Mouse (Mus musculus): ENCODE measurements around the gene Ppm1m. TPM values are rescaled to one million over a fixed set of nuclear protein-coding genes. Genes with fewer than 3 reads are reported as not detected.

The Ppm1m gene
- polyA plus RNA-seq (2014; fragmentation: Nextera tagmentation; extraction: Ambion mirVana), result 30.3 and 33.4 TPM in 2 replicates

GRCm38 (mm10) chr9:106199535-106200272 is at the start of gene Ppm1m:
Ppm1m (minus strand) TSS chr9:106199746.
- Histone ChIP-seq H3K36me3 (ENCODE audit: control insufficient read depth, insufficient read depth, low read length) (no peaks in the 10 kb centered on the region), H3K4me1 (ENCODE audit: control insufficient read depth, insufficient read depth, low read length) (peaks cover 13% of the 10 kb centered on the region)
- DNase-seq (ENCODE audit: low spot score), result no peak

GRCm38 (mm10) chr9:106242813-106243488 is 43.4 kb upstream of the Ppm1m start:
- H3K4me3 ChIP-seq (ENCODE audit: low read depth, low read length), result no peak overlapping the region
- ATAC-seq (ENCODE audit: insufficient read depth, low FRiP score, low TSS enrichment) (no peak), DNase-seq (ENCODE audit: low spot score) (no peak)
- peaks cover 12% of the 10 kb centered on the region for H3K36me3 ChIP-seq (ENCODE audit: control insufficient read depth, insufficient read depth, low read length)
- no peaks in the 10 kb centered on the region for H3K9me3 ChIP-seq (ENCODE audit: control insufficient read depth, low read length)
- no peak overlapping the region for H3K9ac ChIP-seq (ENCODE audit: low read length)
- H3K4me2 ChIP-seq (ENCODE audit: low read depth), result no peak overlapping the region
- no peaks in the 10 kb centered on the region for H3K27me3 ChIP-seq (ENCODE audit: control insufficient read depth, insufficient read depth, low read length)
- no peak overlapping the region for H3K27ac ChIP-seq (ENCODE audit: low read depth, low read length)
- peaks cover 7% of the 10 kb centered on the region; the same call in 1 of the 2 replicates for H3K4me1 ChIP-seq (ENCODE audit: control insufficient read depth, insufficient read depth, low read length)
- WGBS, result 79% methylated on average over 19 of the region's 19 CpGs

More at GRCm38 (mm10) chr9:106199535-106200272, at the start of gene Ppm1m:
- H3K27me3 ChIP-seq (ENCODE audit: control insufficient read depth, insufficient read depth, low read length), result no peaks in the 10 kb centered on the region
- H3K4me2 ChIP-seq (ENCODE audit: low read depth), result peak within 1 kb of the TSS; percentile 64
- ATAC-seq (ENCODE audit: insufficient read depth, low FRiP score, low TSS enrichment), result peak; percentile 3; the same call in 1 of the 2 replicates
- H3K9me3 ChIP-seq (ENCODE audit: control insufficient read depth, low read length), result no peaks in the 10 kb centered on the region
- 40% methylated on average over 18 of the region's 18 CpGs for WGBS
- H3K9ac ChIP-seq (ENCODE audit: low read length), result peak within 1 kb of the TSS; percentile 73
- H3K27ac ChIP-seq (ENCODE audit: low read depth, low read length), result no peak within 1 kb of the TSS
- H3K4me3 ChIP-seq (ENCODE audit: low read depth, low read length), result peak within 1 kb of the TSS; percentile 65

GRCm38 (mm10) chr9:106241541-106242164 is 42.1 kb upstream of the Ppm1m start:
- no peak for DNase-seq (ENCODE audit: low spot score)
- no peaks in the 10 kb centered on the region for H3K9me3 ChIP-seq (ENCODE audit: control insufficient read depth, low read length)

GRCm38 (mm10) chr9:106237878-106238277 is 38.3 kb upstream of the Ppm1m start:
- DNase-seq (ENCODE audit: low spot score) (no peak), ATAC-seq (ENCODE audit: insufficient read depth, low FRiP score, low TSS enrichment) (no peak)
- no peak overlapping the region for H3K9ac ChIP-seq (ENCODE audit: low read length)
- 94% methylated on average over 10 of the region's 10 CpGs for WGBS
- no peak overlapping the region for H3K4me2 ChIP-seq (ENCODE audit: low read depth)
- H3K9me3 ChIP-seq (ENCODE audit: control insufficient read depth, low read length), result no peaks in the 10 kb centered on the region
- no peaks in the 10 kb centered on the region for H3K27me3 ChIP-seq (ENCODE audit: control insufficient read depth, insufficient read depth, low read length)
- no peaks in the 10 kb centered on the region for H3K4me1 ChIP-seq (ENCODE audit: control insufficient read depth, insufficient read depth, low read length)
- H3K4me3 ChIP-seq (ENCODE audit: low read depth, low read length), result no peak overlapping the region
- no peak overlapping the region for H3K27ac ChIP-seq (ENCODE audit: low read depth, low read length)
- H3K36me3 ChIP-seq (ENCODE audit: control insufficient read depth, insufficient read depth, low read length), result peaks cover 27% of the 10 kb centered on the region

More at GRCm38 (mm10) chr9:106241541-106242164, 42.1 kb upstream of the Ppm1m start:
- Histone ChIP-seq H3K4me1 (ENCODE audit: control insufficient read depth, insufficient read depth, low read length) (peaks cover 2% of the 10 kb centered on the region; the same call in 1 of the 2 replicates), H3K36me3 (ENCODE audit: control insufficient read depth, insufficient read depth, low read length) (peaks cover 15% of the 10 kb centered on the region), H3K4me3 (ENCODE audit: low read depth, low read length) (no peak overlapping the region), H3K27me3 (ENCODE audit: control insufficient read depth, insufficient read depth, low read length) (no peaks in the 10 kb centered on the region), H3K27ac (ENCODE audit: low read depth, low read length) (no peak overlapping the region), H3K4me2 (ENCODE audit: low read depth) (no peak overlapping the region), H3K9ac (ENCODE audit: low read length) (no peak overlapping the region)
- no peak for ATAC-seq (ENCODE audit: insufficient read depth, low FRiP score, low TSS enrichment)
- 88% methylated on average over 10 of the region's 10 CpGs for WGBS

GRCm38 (mm10) chr9:106237401-106237800 is 37.9 kb upstream of the Ppm1m start:
- ATAC-seq (ENCODE audit: insufficient read depth, low FRiP score, low TSS enrichment), result no peak
- H3K36me3 ChIP-seq (ENCODE audit: control insufficient read depth, insufficient read depth, low read length), result peaks cover 25% of the 10 kb centered on the region

GRCm38 (mm10) chr9:106236818-106237211 is 37.3 kb upstream of the Ppm1m start:
- ATAC-seq (ENCODE audit: insufficient read depth, low FRiP score, low TSS enrichment) (no peak), DNase-seq (ENCODE audit: low spot score) (no peak)
- Histone ChIP-seq H3K27me3 (ENCODE audit: control insufficient read depth, insufficient read depth, low read length) (no peaks in the 10 kb centered on the region), H3K9me3 (ENCODE audit: control insufficient read depth, low read length) (no peaks in the 10 kb centered on the region), H3K4me2 (ENCODE audit: low read depth) (no peak overlapping the region), H3K4me1 (ENCODE audit: control insufficient read depth, insufficient read depth, low read length) (no peaks in the 10 kb centered on the region), H3K9ac (ENCODE audit: low read length) (no peak overlapping the region), H3K36me3 (ENCODE audit: control insufficient read depth, insufficient read depth, low read length) (peaks cover 25% of the 10 kb centered on the region), H3K27ac (ENCODE audit: low read depth, low read length) (no peak overlapping the region), H3K4me3 (ENCODE audit: low read depth, low read length) (no peak overlapping the region)
- WGBS, result 81% methylated on average over 3 of the region's 3 CpGs

More at GRCm38 (mm10) chr9:106237401-106237800, 37.9 kb upstream of the Ppm1m start:
- Histone ChIP-seq H3K27me3 (ENCODE audit: control insufficient read depth, insufficient read depth, low read length) (no peaks in the 10 kb centered on the region), H3K4me3 (ENCODE audit: low read depth, low read length) (no peak overlapping the region), H3K4me2 (ENCODE audit: low read depth) (no peak overlapping the region), H3K27ac (ENCODE audit: low read depth, low read length) (no peak overlapping the region), H3K9ac (ENCODE audit: low read length) (no peak overlapping the region), H3K9me3 (ENCODE audit: control insufficient read depth, low read length) (no peaks in the 10 kb centered on the region), H3K4me1 (ENCODE audit: control insufficient read depth, insufficient read depth, low read length) (no peaks in the 10 kb centered on the region)
- 90% methylated on average over 8 of the region's 8 CpGs for WGBS
- DNase-seq (ENCODE audit: low spot score), result no peak

- 92% methylated on average over 23 of the region's 23 CpGs for WGBS
- no peak for ATAC-seq (ENCODE audit: insufficient read depth, low FRiP score, low TSS enrichment)
Measured at GRCm38 (mm10) chr9:106236156-106236817, 36.7 kb upstream of the Ppm1m start.

GRCm38 (mm10) chr9:106235194-106235830 is 35.8 kb upstream of the Ppm1m start:
- H3K27me3 ChIP-seq (ENCODE audit: control insufficient read depth, insufficient read depth, low read length), result no peaks in the 10 kb centered on the region
- H3K4me3 ChIP-seq (ENCODE audit: low read depth, low read length), result no peak overlapping the region
- no peak overlapping the region for H3K4me2 ChIP-seq (ENCODE audit: low read depth)
- peaks cover 20% of the 10 kb centered on the region for H3K36me3 ChIP-seq (ENCODE audit: control insufficient read depth, insufficient read depth, low read length)
- no peaks in the 10 kb centered on the region for H3K4me1 ChIP-seq (ENCODE audit: control insufficient read depth, insufficient read depth, low read length)
- 89% methylated on average over 23 of the region's 23 CpGs for WGBS
- H3K27ac ChIP-seq (ENCODE audit: low read depth, low read length), result no peak overlapping the region
- no peaks in the 10 kb centered on the region for H3K9me3 ChIP-seq (ENCODE audit: control insufficient read depth, low read length)
- DNase-seq (ENCODE audit: low spot score), result no peak
- no peak for ATAC-seq (ENCODE audit: insufficient read depth, low FRiP score, low TSS enrichment)
- H3K9ac ChIP-seq (ENCODE audit: low read length), result no peak overlapping the region

More at GRCm38 (mm10) chr9:106236156-106236817, 36.7 kb upstream of the Ppm1m start:
- no peak overlapping the region for H3K4me3 ChIP-seq (ENCODE audit: low read depth, low read length)
- DNase-seq (ENCODE audit: low spot score), result no peak
- no peaks in the 10 kb centered on the region for H3K27me3 ChIP-seq (ENCODE audit: control insufficient read depth, insufficient read depth, low read length)
- no peak overlapping the region for H3K9ac ChIP-seq (ENCODE audit: low read length)
- H3K36me3 ChIP-seq (ENCODE audit: control insufficient read depth, insufficient read depth, low read length), result peaks cover 22% of the 10 kb centered on the region
- H3K4me2 ChIP-seq (ENCODE audit: low read depth), result no peak overlapping the region
- H3K27ac ChIP-seq (ENCODE audit: low read depth, low read length), result no peak overlapping the region
- no peaks in the 10 kb centered on the region for H3K9me3 ChIP-seq (ENCODE audit: control insufficient read depth, low read length)
- no peaks in the 10 kb centered on the region for H3K4me1 ChIP-seq (ENCODE audit: control insufficient read depth, insufficient read depth, low read length)

All from neural tube, embryonic 11.5 days (tissue).